Mouse (Mus musculus) megakaryocyte, adult 5-6 weeks (primary cell): ENCODE measurements around the gene Cnih3. TPM values are rescaled to one million over a fixed set of nuclear protein-coding genes. Genes with fewer than 3 reads are reported as not detected.

ENCODE experiments used
- ATAC-seq: 2 replicates; pipeline ENCODE4 v1.8.0; 2016; ENCODE audit warnings: mild to moderate bottlenecking, inconsistent platforms; ENCODE audit not compliant: poor library complexity, severe bottlenecking
- total RNA-seq, 2 experiments: library from RNA; stranded (forward) in 1 of 2; stranded (reverse) in 1 of 2; fragments of 153-499, 151-499 nt in 1 of 2; fragments of 221-1000, 200-1000 nt in 1 of 2; gene quantifications; 2 replicates each; pipeline versions ENCODE4 v1.2.3 to v1.2.4; 2015 to 2017

Cnih3 gene
- total RNA-seq (2015) (not detected in 2 replicates), total RNA-seq (2017) (not detected in 2 replicates)

DNA sequence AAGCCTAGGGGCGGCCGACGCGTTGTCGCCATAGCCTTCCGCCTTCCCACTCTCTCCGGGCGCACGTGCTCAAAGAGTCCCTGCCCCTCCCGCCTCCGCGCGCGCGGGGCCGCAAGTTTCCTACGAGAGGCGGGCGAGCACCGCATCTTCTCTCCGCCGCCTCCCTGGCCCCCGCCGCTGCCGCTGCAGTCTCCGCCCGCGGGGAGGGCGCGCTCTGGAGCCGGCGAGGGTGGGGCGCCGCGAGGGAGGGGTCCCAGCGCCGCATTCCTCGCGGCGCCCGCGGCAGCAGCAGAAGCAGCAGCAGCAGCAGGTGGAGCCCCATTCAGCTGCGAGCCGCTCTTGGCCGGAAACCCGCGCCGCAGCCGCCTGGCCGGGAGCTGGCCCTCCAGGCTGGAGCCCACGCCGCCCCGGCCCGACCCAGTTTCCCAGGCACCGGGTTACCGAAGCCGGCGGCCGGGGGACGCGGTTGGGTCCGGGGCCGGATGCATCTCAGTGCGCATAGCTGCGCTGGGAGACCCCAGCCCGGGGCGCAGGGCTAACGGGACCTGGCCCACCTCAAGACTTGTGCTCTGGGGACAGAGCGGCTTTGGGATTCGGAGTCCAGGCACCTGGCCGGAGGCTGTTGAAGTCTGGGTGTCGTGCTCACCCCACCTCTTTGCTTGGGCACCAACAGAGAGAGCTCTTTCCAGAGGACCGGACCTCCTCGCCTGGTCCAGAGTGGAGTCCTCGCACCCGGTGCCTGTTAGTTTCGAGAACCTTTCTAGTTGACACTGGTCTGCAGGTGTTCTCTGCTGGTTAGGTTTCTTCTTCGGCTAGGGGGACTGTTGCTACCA, at the start of gene Cnih3:
Cnih3 (plus strand) TSS at position 262 of the 833 bp plus-strand sequence.
- ATAC-seq = peak; percentile 29

DNA sequence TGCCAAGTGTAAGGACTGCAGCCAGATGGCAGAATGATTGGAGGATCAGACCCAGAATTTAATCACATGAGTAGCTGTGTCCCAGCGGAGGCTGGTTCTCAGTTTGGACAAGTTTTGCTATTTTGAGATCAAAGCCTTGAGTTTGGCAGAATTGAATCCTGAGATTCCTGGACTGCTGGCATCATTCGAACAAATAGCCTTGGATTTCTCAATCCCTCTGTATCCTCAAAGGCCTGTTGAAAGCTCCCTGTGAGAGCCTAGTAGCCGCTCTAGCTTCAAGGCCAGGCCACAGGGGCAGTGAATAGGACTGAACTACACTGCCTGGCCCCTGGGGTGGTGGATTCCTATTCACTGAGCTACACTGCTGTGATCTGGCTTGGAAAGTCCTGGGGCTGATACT, 44.4 kb upstream of the Cnih3 start:
- no peak for ATAC-seq

DNA sequence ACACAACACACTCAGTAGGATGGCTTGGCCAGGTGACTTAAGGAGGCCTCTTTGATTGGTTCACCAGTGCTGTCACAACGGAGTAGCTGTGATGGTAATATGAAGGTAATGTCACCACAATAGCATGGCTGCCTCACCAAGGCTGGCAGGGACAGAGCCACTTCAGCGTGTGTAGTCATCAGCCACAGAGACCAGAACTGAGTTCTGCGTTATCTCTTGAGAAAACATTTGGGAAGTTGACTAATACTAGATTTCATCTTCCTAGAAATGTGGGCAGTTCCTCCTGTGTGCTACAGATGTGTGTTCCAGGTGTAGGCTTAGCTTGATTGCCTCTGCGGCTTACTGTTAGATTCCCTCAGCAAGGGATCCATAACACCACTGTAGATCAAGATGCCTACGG, 41.7 kb upstream of the Cnih3 start:
- peak; percentile 85 for ATAC-seq

DNA sequence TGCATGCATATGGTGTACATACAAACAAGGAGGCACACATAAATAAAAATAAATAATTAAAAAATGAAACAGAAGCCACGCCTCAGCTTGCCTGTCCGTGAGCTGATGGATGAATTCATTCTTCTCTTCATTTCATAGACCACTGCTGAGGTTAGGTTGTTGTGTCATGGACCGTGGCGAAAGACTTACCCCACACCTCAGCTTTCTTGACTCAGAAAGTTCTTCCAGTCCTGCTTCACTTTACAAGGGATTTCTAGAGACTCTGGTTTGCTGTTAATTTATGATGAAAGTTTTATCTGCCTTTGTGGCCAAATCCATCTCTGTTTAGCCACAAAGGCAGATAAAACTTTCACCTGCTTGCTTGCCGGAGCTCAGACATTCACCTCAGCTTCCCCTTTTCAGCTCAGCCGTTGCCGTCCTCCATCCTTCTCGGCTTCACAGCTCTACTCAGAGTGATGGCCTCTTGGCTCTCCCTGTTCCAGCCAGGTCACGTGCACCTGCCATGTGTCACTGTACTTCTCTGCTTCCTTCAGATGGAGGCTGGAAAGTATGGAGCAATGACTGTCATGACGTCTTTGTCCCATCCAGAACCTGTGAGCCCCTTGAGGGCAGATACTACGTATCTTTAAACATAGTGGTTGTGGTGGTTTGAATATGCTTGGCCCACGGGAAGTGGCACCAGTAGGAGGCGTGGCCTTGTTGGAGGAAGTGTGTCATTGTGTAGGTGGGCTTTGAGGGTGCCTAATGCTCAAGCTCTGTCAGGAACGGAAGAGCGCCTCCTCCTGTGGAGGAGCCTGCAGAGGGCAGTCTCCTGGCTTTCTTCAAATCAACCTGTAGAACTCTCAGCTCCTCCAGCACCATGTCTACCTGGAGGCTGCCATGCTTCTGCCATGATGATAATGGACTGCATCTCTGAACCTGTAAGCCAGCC, 40.0 kb upstream of the Cnih3 start:
- peak; percentile 63 for ATAC-seq

DNA sequence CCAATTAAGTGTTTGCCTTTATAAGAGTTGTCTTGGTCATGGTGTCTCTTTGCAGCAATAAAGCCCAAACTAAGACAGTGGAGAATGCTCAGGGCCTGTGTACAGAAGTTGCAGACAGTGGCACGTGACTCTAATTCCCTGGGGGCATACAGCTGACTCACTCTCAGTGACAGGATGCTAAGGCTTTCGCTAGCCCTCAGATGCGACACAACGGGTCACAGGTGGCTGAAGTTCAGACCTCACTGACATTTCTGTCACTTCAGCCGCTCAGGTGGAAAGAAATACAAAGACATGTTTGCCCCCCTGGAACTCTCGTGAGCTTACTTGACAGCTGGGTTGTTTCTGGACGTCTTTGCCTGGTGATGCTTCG, 39.4 kb upstream of the Cnih3 start:
- ATAC-seq = no peak

DNA sequence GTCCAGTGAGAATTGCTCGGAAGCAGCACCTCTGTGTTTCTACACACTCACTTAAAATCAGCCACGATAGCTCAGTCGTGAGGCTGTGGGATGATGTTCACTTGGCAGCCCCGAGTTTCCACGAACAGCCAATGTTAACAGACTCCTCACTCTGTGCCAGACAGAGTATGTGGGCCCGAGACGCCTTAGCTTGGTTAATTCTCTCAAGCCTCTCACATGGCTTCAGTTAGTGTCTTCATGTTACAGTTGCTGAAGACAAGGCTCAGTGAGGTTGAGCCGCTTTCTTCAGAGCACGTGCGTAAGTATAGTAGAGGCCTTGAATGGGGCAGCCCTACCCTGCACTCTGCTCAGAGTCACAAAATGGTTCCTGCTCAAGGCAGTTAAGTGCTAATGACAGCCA, 38.1 kb upstream of the Cnih3 start:
- no peak for ATAC-seq

DNA sequence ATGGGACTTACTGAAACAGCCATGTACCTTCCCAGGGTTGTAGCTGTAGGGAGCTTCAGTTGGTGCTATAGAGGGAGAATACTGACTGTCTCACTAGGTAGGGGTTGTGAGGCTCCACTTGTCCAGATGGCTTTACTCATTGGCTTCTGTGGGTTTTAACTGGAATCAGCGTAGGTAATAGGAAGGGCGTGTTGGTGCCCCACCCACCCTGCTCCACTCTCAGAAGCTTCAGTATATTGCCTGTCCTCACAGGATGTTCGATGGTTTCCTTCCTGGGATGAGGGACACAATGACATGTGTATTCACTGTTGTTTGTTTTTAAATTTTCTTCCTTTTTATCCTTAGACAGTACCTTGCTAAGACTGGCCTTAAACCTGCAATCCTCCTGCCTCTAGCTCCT, 37.1 kb upstream of the Cnih3 start:
- no peak for ATAC-seq

DNA sequence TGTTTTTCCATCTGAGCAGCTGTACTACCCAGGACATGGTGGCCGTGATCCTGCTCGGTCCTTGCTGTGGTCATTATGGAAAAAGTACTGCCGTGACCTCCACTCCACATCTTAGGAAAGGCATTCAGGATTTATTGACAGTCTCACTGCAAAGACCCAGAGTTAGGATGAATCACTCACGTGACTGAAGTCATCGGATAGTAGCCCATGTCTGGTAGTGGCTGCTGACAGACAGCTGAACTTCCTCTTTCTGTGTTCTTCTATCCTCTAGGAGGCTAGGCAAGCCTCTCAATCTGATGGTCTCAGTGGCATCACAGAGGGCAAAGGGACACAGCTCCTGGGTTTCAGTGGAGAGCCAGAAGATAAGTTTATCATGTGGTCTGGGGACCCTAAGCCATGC, 35.9 kb upstream of the Cnih3 start:
- ATAC-seq = peak; percentile 67

DNA sequence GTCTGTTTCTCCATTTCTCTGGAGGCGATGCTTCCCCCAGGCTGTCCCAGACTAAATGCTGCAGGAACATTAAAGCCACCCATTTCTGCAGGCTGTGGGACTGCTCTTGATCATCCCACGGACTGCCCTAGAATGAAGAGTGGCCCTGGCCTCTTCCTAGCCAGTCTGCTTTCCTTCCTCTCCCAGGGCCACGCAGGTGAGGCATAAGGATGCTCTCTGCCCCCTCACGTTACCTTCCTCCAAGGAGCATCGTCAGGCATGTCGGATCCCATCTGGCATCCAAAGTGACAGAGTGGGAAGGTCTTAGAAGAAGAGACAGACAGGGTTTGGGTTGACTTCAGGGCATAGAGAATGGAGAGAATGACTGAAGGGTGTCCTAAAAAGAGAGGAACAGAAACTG, 33.0 kb upstream of the Cnih3 start:
- ATAC-seq = no peak

DNA sequence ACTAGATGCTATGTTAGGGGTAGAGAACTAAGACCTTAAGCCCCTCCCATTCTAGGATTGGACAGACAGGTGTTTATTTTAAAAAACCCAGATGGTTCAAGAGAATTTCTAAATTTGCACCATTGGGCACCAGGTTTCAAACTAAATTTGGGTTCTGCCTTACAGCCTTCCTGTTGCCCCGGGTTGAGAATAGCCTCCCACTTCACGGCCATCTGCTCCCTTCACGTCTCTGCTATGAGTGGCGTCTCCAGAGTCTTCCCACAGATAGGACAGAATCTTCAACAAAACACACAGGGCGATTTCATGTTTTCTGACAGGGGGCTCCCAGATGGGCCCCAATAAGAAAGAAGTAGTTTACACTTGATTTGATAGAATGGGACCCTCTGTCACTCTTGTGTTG, 31.3 kb upstream of the Cnih3 start:
- ATAC-seq = no peak

DNA sequence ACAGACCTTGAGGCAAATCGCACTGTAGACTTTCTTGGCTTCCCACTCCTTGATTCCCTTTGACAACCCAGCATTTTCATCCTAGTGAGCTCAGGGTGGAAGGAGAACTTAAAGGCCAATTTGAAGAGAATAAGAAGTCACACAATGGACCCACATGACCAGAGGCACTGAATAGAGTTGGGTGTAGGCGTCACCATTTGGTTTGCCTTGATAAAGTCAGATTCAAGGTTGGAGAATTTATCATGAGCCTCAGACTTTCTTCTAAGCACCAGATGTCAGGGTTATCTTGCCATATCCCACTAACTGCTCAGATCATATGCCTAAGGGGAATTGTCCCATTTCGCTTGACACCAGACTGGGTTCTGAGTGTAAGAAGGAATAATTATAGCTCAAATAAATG, 29.3 kb upstream of the Cnih3 start:
- ATAC-seq = no peak

DNA sequence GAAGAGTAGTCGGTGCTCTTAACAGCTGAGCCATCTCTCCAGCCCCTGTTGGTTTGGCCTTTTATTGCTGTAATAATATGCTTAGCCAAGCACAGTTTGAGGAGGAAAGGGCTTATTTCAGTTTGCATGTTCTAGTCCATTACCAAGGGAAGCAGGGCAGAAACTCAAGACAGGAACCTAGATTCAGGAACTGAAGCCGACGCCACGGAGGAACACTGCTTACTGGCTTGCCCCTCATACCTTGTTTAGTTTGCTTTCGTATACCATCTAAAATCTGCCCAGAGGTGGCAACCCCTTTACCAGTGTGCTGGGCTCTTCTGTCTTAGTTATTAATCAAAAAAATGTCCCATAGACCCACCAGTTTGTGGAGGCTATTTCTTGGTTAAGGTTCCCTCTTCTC, 25.3 kb upstream of the Cnih3 start:
- peak; percentile 71 for ATAC-seq

DNA sequence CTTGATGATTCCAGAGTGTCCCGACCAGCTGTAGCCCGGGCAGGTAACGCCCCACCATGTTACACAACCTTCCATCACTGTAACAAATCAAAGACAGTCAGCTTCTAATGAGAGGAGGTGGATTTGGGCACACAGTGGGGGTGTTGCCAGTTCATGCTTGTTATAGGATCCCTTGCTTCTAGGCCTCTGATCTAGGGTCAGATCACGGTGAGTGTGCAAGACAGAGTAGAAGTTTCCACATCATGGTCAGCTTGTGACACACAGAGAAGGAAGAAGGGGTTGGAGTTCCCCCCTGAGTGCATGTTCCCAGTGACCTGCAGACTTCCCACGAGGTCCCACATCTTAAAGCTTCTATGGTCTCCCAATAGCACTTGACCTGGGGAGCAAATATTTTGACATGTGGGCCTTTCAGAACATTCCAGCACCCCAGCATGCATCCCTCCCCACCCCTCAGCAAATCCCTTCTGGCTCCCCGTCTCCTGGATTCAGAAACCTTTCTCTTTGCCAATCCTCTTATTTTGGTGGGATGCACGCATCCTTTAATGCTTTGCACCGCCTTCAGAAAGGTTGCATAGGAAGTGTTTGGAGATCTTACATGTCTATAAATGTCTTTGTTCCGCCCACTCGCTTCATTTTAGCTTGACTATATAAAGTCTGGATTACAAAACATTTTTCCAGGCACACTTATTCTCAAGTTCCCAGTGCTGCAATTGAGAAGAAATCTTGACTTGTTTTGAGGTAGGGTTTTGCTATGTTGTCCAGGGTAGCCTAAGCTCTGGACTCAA, 24.6 kb upstream of the Cnih3 start:
- peak; percentile 71 for ATAC-seq

DNA sequence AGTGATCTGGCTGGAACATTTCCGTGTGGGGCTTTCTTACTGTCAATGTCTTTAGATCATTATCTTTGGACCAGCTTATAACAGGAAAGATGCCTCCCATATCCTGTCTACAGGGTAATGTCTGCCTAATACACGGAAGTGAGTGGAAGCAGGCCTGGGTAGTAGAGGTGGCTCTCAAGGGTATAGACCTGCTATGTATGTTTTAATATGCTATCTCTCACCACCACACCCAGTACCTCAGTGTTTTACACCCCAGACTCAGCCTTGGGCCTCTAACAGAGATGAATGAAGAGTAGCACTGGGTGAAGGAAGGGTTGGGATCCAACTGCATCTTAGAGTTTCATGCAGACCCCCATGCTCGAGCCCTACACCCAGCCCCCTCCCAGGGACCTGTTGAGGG, 23.3 kb upstream of the Cnih3 start:
- no peak for ATAC-seq

DNA sequence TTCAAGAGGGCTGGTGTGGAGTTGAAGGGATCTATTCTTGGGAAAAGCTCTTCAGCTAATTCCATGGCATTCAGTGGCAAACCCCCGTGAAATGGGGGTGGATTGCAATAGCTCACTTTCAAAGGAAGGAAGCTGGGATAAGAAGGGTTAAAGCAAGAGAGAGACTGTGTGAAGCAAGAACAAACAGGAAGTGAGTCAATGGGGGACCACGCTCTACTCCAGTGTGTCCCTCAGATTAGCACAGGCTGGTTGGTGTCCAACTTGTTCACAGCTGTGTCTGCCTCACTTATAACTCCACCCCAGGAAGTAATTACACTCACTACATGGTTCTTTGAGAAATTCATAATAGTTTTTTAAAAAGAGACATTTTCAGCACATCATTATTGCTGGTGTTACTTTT, 19.8 kb upstream of the Cnih3 start:
- peak; percentile 81 for ATAC-seq

DNA sequence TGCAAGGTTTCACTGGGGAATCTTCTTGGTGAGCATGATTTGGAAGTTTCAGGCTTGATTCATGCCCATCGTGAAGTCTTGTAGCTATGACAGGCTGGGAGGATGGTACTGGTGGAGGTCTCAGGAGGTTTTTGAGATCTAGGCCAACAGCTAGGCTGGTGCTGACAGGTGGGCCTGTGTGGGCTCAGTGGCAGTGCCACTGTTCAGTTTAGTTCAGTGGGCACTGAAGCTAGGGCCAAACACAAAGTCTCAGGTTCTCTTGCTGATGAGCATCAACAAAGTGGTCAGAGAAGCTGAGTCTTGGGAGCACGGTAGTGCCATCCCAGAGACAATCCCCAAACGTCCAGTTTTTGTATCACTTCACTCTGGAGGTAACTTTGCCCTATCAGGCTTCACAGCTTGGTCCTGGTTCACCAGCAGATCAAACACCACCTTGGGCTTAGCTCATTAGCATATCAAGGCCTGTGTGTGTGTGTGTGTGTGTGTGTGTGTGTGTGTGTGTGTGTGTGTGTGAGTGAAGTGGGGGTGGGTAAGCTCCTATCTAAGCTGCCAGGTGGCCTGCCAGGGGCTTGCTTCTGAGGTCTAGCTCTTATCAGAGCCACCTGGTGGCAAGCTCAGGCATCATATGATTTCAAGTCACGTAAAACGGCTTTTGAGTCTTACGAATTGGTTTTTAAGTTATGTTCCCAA, 18.0 kb upstream of the Cnih3 start:
- 0 out of 2 replicates have a peak, but pooled peaks have one; percentile 8 for ATAC-seq

DNA sequence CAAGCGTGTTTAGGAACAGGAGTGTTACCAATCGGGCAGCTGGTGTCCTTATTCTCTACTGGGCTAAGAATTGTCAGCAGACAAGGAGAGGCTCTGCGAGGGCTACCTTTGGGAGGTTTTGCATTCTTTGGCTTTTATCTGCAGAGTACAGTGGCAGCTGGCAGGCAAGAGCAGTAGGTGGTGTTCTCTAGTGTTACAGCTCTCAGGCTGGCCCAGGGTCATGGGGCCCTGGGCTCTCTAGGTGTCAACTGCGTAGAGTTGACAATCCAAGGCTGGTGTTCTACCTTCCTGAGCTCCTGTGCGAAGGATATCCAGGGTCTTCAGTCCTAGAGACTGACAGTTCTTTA, 17.4 kb upstream of the Cnih3 start:
- no peak for ATAC-seq

DNA sequence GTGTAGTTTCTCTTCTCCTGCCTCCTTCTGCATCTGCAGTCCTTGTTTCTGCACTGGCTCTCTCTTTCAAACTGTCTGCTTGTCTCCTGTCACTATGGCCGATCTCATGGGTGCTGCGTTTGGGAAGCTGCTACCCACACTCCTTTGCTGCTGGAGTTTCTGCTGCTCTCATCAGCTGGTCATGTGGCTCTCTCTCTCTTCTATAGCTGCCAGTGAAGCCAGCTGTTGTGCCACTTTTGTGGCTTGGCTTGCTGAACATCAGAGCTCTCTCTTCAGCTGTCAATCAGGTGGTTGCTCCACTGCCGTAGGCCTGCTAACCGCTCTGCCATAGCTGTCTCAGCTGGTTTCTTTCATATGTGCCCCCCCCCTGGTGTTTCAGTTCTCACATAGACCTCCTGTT, 17.0 kb upstream of the Cnih3 start:
- peak; percentile 23 for ATAC-seq

DNA sequence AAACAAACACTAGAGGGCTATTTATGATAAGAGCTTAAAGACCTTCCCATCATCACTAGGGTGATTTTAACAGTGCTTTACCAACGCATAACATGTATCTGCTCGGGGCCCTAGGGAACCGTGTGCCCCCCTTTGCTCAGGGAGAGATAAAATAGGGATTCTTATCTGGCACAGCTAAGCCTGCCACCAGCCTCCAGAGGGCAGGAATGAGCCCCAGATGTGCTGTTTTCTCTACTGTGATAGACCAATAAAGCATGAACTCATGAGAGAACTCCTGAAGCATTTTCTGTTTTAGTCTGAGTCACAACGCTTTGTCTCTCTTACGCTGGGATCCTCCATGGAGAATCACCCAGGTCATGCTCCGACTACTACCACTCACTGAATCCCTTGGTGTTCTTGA, 15.6 kb upstream of the Cnih3 start:
- ATAC-seq = no peak

DNA sequence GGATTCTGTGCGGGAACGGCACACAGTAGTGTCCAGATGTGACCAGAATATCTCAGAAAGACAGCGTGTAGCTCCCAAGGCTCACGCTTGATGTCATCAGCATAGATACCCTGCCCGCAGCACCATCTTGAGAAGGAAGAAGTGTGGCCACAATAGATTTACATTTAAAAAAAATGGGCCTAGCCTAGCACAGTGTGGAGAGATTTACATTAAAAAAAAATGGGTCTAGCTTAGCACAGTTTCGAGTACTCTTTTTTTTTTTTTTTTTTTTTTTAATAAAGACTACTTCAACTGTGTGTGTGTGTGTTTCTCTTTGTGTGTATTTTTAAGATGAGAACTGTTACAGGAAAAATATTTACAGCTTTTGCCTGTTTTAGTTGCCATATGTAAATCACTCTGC, 13.3 kb upstream of the Cnih3 start:
- ATAC-seq = no peak

DNA sequence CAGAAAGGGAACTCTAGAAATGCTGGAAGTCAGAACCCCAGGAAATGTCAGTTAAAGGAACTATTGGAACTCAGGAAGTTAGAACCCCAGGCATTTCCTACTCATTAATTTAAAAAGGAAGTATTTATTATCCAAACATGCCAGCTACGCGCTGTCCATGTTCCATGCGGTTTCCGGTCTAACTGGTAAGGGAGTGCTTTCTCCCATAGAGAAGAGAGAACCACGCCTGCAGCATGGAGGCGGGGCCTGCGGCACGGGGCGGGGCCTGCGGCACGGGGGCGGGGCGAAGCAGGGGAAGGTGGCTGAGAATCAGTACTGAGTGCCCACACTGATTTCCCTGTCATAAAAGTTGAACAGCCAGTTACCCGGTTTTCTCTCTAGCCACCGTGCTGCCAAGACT, 6.9 kb upstream of the Cnih3 start:
- ATAC-seq = peak; percentile 93
